8 mouse cellular contexts compared by ENCODE assay signal in the genomic region with DNA sequence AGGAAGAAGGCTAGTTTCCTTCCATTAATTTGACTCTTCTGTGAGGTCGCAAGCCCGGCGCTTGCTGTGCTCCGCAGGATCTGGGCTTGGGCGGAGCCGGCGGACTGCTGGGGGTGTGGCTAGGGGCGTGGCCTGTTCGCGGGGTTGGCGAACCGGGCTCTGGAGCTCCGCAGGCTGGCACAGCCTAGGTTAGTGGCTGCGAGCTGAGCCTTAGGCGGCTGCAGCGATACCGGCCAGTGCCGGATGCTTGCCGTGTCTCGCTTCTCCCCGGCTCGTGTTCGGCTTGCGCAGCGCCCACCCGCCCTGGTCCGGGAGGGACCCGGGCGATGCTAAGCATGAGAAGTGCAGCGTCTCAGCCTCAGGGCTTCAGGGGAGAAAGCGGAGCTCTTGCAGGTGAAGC. TPM values are rescaled to one million over a fixed set of nuclear protein-coding genes. Genes with fewer than 3 reads are reported as not detected.
DNase-seq lines count a peak whose midpoint lies in the region; ATAC-seq lines count a peak whose summit lies in the region.

Gene Gpc5 (plus strand): TSS at position 135 of the 400 bp plus-strand sequence.

- peak within 1 kb of the TSS; percentile 73 for H3K4me3 ChIP-seq in hindbrain, embryonic 16.5 days (ENCODE audit: low read length)

- ATAC-seq in hindbrain, embryonic 16.5 days, result peak; percentile 100

- peak; percentile 78 for DNase-seq in T-cell, adult 2 months (ENCODE audit: low spot score)
- peak; percentile 57 to 81 for DNase-seq in cerebellum, postnatal 4 days (ENCODE audit: low spot score in 2 of 2)
- DNase-seq in gastrocnemius, adult 18-20 months (ENCODE audit: low spot score), result peak; percentile 80
- peak; percentile 88 to 91 for DNase-seq in left cerebral cortex, adult 18-20 months (ENCODE audit: low spot score in 2 of 2)
- DNase-seq in lung, postnatal 4 days, result peak; percentile 89 to 91
- DNase-seq in retina, postnatal 1 day, result peak; percentile 91
- DNase-seq in thymus, postnatal 4 days, result peak; percentile 93

- H3K4me2 ChIP-seq in hindbrain, embryonic 16.5 days (ENCODE audit: low read length), result peak within 1 kb of the TSS; percentile 96

- no peaks in the 10 kb centered on the region for H3K36me3 ChIP-seq in hindbrain, embryonic 16.5 days (ENCODE audit: control insufficient read depth, insufficient read depth, low read length)

- H3K27ac ChIP-seq in hindbrain, embryonic 16.5 days (ENCODE audit: low read depth, low read length), result no peak within 1 kb of the TSS

- peaks cover 4% of the 10 kb centered on the region; the same call in 1 of the 2 replicates for H3K4me1 ChIP-seq in hindbrain, embryonic 16.5 days (ENCODE audit: control insufficient read depth, insufficient read depth, low read depth, low read length)

- H3K27me3 ChIP-seq in hindbrain, embryonic 16.5 days (replicated peaks; ENCODE audit: control insufficient read depth, insufficient read depth, low read length), result peaks cover 13% of the 10 kb centered on the region

- no peaks in the 10 kb centered on the region for H3K9me3 ChIP-seq in hindbrain, embryonic 16.5 days (ENCODE audit: control insufficient read depth, low read length)

- under 1% methylated on average over 18 of the region's 31 CpGs for WGBS in hindbrain, embryonic 16.5 days

- H3K9ac ChIP-seq in hindbrain, embryonic 16.5 days (ENCODE audit: low read depth, low read length), result peak within 1 kb of the TSS; percentile 71

RNA-seq across cellular contexts. Expression of gene Gpc5, which starts in this region (rescaled TPM):
- total RNA-seq in gastrocnemius, adult 18-20 months (2021), result not detected
- polyA plus RNA-seq in hindbrain, embryonic 16.5 days (2015; fragmentation: Nextera tagmentation; extraction: Ambion mirVana), result 12.5 and 15.4 TPM in 2 replicates
- total RNA-seq in left cerebral cortex, adult 18-20 months (2021), result 10 to 100 TPM; 28.9 to 33.1 TPM

Comparison
In these comparisons a context has a peak if more than half of its experiments do, and no peak if none do; other contexts are left out.
1. RNA of gene Gpc5 (total RNA-seq): 28.9 to 33.1 TPM in left cerebral cortex, adult 18-20 months; not detected in gastrocnemius, adult 18-20 months; every median in the first group is over 10 times any median in the second.
2. Peak in DNase-seq in gastrocnemius, adult 18-20 months; RNA of the gene not detected or under 1 TPM.
3. Peak in every context shown above with its lines, with median percentiles within 50 percentile points of each other: DNase-seq.